Mouse (Mus musculus) liver, adult 2 months (tissue): ENCODE results near the gene Trim2. TPM values are rescaled to one million over a fixed set of nuclear protein-coding genes. Genes with fewer than 3 reads are reported as not detected.
A peak's percentile ranks its signal among the peaks of the same experiment; 100 is the strongest.

Experiments used
- DNase-seq: peaks from one replicate; pipeline ENCODE4 v3.0.0-alpha.2; 2011; ENCODE audit warnings: low read depth, low spot score; ENCODE audit errors: extremely low read depth
- H3K27ac ChIP-seq: fragments of 200-500 bp; replicated peaks from 2 replicates; pipeline ENCODE4 v1.5.1; 2012; ENCODE audit warnings: low read depth, mild to moderate bottlenecking, control low read depth, inconsistent platforms, low read length; ENCODE audit not compliant: insufficient read depth
- H3K27me3 ChIP-seq: fragments of 200-500 bp; 2 replicates; pipeline ENCODE4 v1.6.1; 2012; ENCODE audit warnings: mild to moderate bottlenecking, moderate library complexity, low read length, inconsistent platforms; ENCODE audit not compliant: control insufficient read depth, insufficient read depth
- H3K36me3 ChIP-seq: fragments of 200-500 bp; 2 replicates; pipeline ENCODE4 v1.6.1; 2012; ENCODE audit warnings: low read length, inconsistent platforms; ENCODE audit not compliant: control insufficient read depth, insufficient read depth
- H3K4me1 ChIP-seq: fragments of 200-500 bp; 2 replicates; pipeline ENCODE4 v1.6.1; 2011; ENCODE audit warnings: low read length; ENCODE audit not compliant: control insufficient read depth, insufficient read depth
- H3K4me3 ChIP-seq: fragments of 200-500 bp; 2 replicates; pipeline ENCODE4 v1.5.1; 2011; ENCODE audit warnings: low read depth, mild to moderate bottlenecking, control low read depth, low read length, moderate library complexity; ENCODE audit not compliant: insufficient read depth
- H3K79me2 ChIP-seq: fragments of 200-500 bp; 2 replicates; pipeline ENCODE4 v1.6.1; 2012; ENCODE audit warnings: inconsistent platforms, mild to moderate bottlenecking, low read length, moderate library complexity; ENCODE audit not compliant: control insufficient read depth, insufficient read depth
- H3K9ac ChIP-seq: fragments of 200-500 bp; 2 replicates; pipeline ENCODE4 v1.6.1; 2012; ENCODE audit warnings: low read depth, mild to moderate bottlenecking, control low read depth, inconsistent platforms, low read length
- CTCF ChIP-seq: fragments of 200-500 bp; IDR thresholded peaks from 2 replicates; pipeline ENCODE4 v1.5.1; 2011; ENCODE audit warnings: low read depth, low read length, control low read depth
- POLR2A ChIP-seq: fragments of 200-500 bp; IDR thresholded peaks from 2 replicates; pipeline ENCODE4 v1.6.1; 2011; ENCODE audit warnings: low read length, control low read depth; ENCODE audit not compliant: insufficient read depth; ENCODE audit errors: extremely low read depth
- WGBS: fragments of 180-500 bp; shearing (Covaris S2); methylation state at CpG from one replicate; pipeline ENCODE4 v1.1.7; 2018; 5-methylcytosine and 5-hydroxymethylcytosine counted together
- polyA plus RNA-seq: library from polyadenylated mRNA; depleted of rRNA; stranded (reverse); fragments of >200 nt; gene quantifications from 2 replicates; pipeline ENCODE4 v1.2.3, GENCODE M21; 2012
- total RNA-seq: library from RNA; depleted of rRNA; stranded (reverse); fragments of >200 nt; gene quantifications from 2 replicates; pipeline ENCODE4 v1.2.3, GENCODE M21; 2014

Gene Trim2
- total and polyA plus RNA-seq, 2 experiments = 10.0 to 27.4 TPM

GRCm38 (mm10) chr3:84271058-84271457, 35.6 kb downstream of the Trim2 start:
- H3K4me3 ChIP-seq = no peak overlapping the region
- H3K27ac ChIP-seq = no peak overlapping the region
- peaks cover 16% of the 10 kb centered on the region for H3K4me1 ChIP-seq
- no peaks in the 10 kb centered on the region for H3K27me3 ChIP-seq
- H3K36me3 ChIP-seq = no peaks in the 10 kb centered on the region
- no peak overlapping the region for H3K9ac ChIP-seq
- 76% methylated on average over 6 of the region's 6 CpGs for WGBS
- DNase-seq = no peak
- TF ChIP-seq POLR2A (no peak), CTCF (no peak)
- H3K79me2 ChIP-seq = no peaks in the 10 kb centered on the region; the same call in 1 of the 2 replicates

- Histone ChIP-seq H3K27me3 (no peaks in the 10 kb centered on the region), H3K4me3 (no peak overlapping the region), H3K4me1 (peaks cover 17% of the 10 kb centered on the region), H3K9ac (no peak overlapping the region), H3K27ac (no peak overlapping the region), H3K36me3 (no peaks in the 10 kb centered on the region), H3K79me2 (no peaks in the 10 kb centered on the region; the same call in 1 of the 2 replicates)
- no peak for TF ChIP-seq CTCF
- TF ChIP-seq POLR2A = no peak
- WGBS = 27% methylated on average over 3 of the region's 3 CpGs
- DNase-seq = no peak
Measured at GRCm38 (mm10) chr3:84270624-84270995, 36.1 kb downstream of the Trim2 start.

- 24% methylated on average over 13 of the region's 13 CpGs for WGBS
- H3K79me2 ChIP-seq = no peaks in the 10 kb centered on the region; the same call in 1 of the 2 replicates
- H3K36me3 ChIP-seq = no peaks in the 10 kb centered on the region
- TF ChIP-seq POLR2A (no peak), CTCF (no peak)
- H3K4me3 ChIP-seq = no peak overlapping the region
- no peak for DNase-seq
- no peak overlapping the region for H3K27ac ChIP-seq
- peaks cover 17% of the 10 kb centered on the region for H3K4me1 ChIP-seq
- no peaks in the 10 kb centered on the region for H3K27me3 ChIP-seq
- no peak overlapping the region for H3K9ac ChIP-seq
Measured at GRCm38 (mm10) chr3:84269987-84270623, 36.6 kb downstream of the Trim2 start.

- Histone ChIP-seq H3K4me3 (no peak overlapping the region), H3K9ac (no peak overlapping the region), H3K36me3 (no peaks in the 10 kb centered on the region), H3K27me3 (no peaks in the 10 kb centered on the region), H3K4me1 (peaks cover 17% of the 10 kb centered on the region), H3K27ac (no peak overlapping the region), H3K79me2 (no peaks in the 10 kb centered on the region)
- WGBS = 52% methylated on average over 3 of the region's 3 CpGs
- TF ChIP-seq POLR2A = no peak
- TF ChIP-seq CTCF = peak; percentile 64
- peak; percentile 30 for DNase-seq
Measured at GRCm38 (mm10) chr3:84268434-84268833, 38.2 kb downstream of the Trim2 start.

GRCm38 (mm10) chr3:84266391-84266931, 40.2 kb downstream of the Trim2 start:
- Histone ChIP-seq H3K4me1 (peaks cover 11% of the 10 kb centered on the region), H3K27ac (no peak overlapping the region), H3K9ac (no peak overlapping the region), H3K27me3 (no peaks in the 10 kb centered on the region), H3K79me2 (no peaks in the 10 kb centered on the region), H3K4me3 (no peak overlapping the region), H3K36me3 (no peaks in the 10 kb centered on the region)
- peak; percentile 80 for DNase-seq
- TF ChIP-seq POLR2A (no peak), CTCF (no peak)
- WGBS = 26% methylated on average over 3 of the region's 3 CpGs

GRCm38 (mm10) chr3:84265084-84265483, 41.6 kb downstream of the Trim2 start:
- no peak overlapping the region for H3K9ac ChIP-seq
- no peak for DNase-seq
- TF ChIP-seq CTCF (no peak), POLR2A (no peak)
- no peak overlapping the region for H3K27ac ChIP-seq
- H3K27me3 ChIP-seq = no peaks in the 10 kb centered on the region
- H3K79me2 ChIP-seq = no peaks in the 10 kb centered on the region
- no peaks in the 10 kb centered on the region for H3K36me3 ChIP-seq
- peaks cover 11% of the 10 kb centered on the region for H3K4me1 ChIP-seq
- WGBS = 96% methylated on average over 1 of the region's 1 CpGs
- H3K4me3 ChIP-seq = no peak overlapping the region
